Mouse (Mus musculus) kidney, embryonic 15.5 days (tissue): Measurements from ENCODE around the gene Scfd2. TPM values are rescaled to one million over a fixed set of nuclear protein-coding genes. Genes with fewer than 3 reads are reported as not detected.
A peak's percentile ranks its signal among the peaks of the same experiment; 100 is the strongest.

Source experiments
- ATAC-seq: fragments of 200-750 bp; cut with Nextera tagmentation; replicated peaks from 2 replicates; pipeline ENCODE4 v1.8.0; 2017; ENCODE audit warnings: moderate TSS enrichment; ENCODE audit not compliant: low FRiP score
- H3K27ac ChIP-seq: fragments of 300-500 bp; sonication (generic); 2 replicates; pipeline ENCODE4 v1.5.1; 2015; ENCODE audit warnings: mild to moderate bottlenecking, inconsistent platforms
- H3K27me3 ChIP-seq: fragments of 300-500 bp; sonication (generic); 2 replicates; pipeline ENCODE4 v1.6.1; 2015; ENCODE audit warnings: inconsistent platforms
- H3K36me3 ChIP-seq: fragments of 300-500 bp; sonication (generic); 2 replicates; pipeline ENCODE4 v1.6.1; 2015; ENCODE audit warnings: inconsistent platforms
- H3K4me1 ChIP-seq: fragments of 300-500 bp; sonication (generic); 2 replicates; pipeline ENCODE4 v1.6.1; 2015; ENCODE audit warnings: inconsistent platforms
- H3K4me2 ChIP-seq: fragments of 300-500 bp; sonication (generic); 2 replicates; pipeline ENCODE4 v1.6.1; 2015; ENCODE audit warnings: moderate library complexity, mild to moderate bottlenecking, inconsistent platforms
- H3K4me3 ChIP-seq: fragments of 300-500 bp; sonication (generic); replicated peaks from 2 replicates; pipeline ENCODE4 v1.5.1; 2015; ENCODE audit warnings: mild to moderate bottlenecking, inconsistent platforms
- H3K9ac ChIP-seq: fragments of 300-500 bp; sonication (generic); 2 replicates; pipeline ENCODE4 v1.6.1; 2015; ENCODE audit warnings: mild to moderate bottlenecking, inconsistent platforms
- H3K9me3 ChIP-seq: fragments of 300-500 bp; sonication (generic); replicated peaks from 2 replicates; pipeline ENCODE4 v1.6.1; 2016; ENCODE audit warnings: inconsistent platforms
- WGBS: fragments of 180-500 bp; shearing (Covaris S2); methylation state at CpG from one replicate; pipeline ENCODE4 v1.1.7; 2015; ENCODE audit warnings: mixed read lengths; 5-methylcytosine and 5-hydroxymethylcytosine counted together
- polyA plus RNA-seq: library from polyadenylated mRNA; unstranded; fragments of >200 nt; fragmentation: Nextera tagmentation; extraction: Ambion mirVana; gene quantifications from 2 replicates; pipeline ENCODE4 v1.2.1, GENCODE M21; 2015

Gene Scfd2
- polyA plus RNA-seq, 1 experiment from 2014 or later, result 18.3 TPM

- Histone ChIP-seq H3K27ac (no peak overlapping the region), H3K27me3 (no peaks in the 10 kb centered on the region; the same call in 1 of the 2 replicates), H3K9me3 (no peaks in the 10 kb centered on the region), H3K4me2 (no peak overlapping the region), H3K36me3 (no peaks in the 10 kb centered on the region), H3K9ac (no peak overlapping the region), H3K4me1 (peaks cover 9% of the 10 kb centered on the region; the same call in 1 of the 2 replicates), H3K4me3 (no peak overlapping the region)
- ATAC-seq, result no peak
- 30% methylated on average over 8 of the region's 8 CpGs for WGBS
Measured at GRCm38 (mm10) chr5:74283545-74283944, 248.0 kb downstream of the Scfd2 start.

GRCm38 (mm10) chr5:74281480-74281879 lies 250.1 kb downstream of the Scfd2 start:
- WGBS, result 72% methylated on average over 8 of the region's 8 CpGs
- H3K4me2 ChIP-seq, result no peak overlapping the region
- H3K4me1 ChIP-seq, result peaks cover 19% of the 10 kb centered on the region
- no peaks in the 10 kb centered on the region for H3K9me3 ChIP-seq
- H3K9ac ChIP-seq, result no peak overlapping the region
- no peaks in the 10 kb centered on the region for H3K36me3 ChIP-seq
- H3K4me3 ChIP-seq, result no peak overlapping the region
- no peaks in the 10 kb centered on the region; the same call in 1 of the 2 replicates for H3K27me3 ChIP-seq
- ATAC-seq, result no peak
- H3K27ac ChIP-seq, result no peak overlapping the region

- ATAC-seq, result no peak
- H3K36me3 ChIP-seq, result no peaks in the 10 kb centered on the region
- WGBS, result 72% methylated on average over 7 of the region's 7 CpGs
Measured at GRCm38 (mm10) chr5:74279673-74280072, 251.9 kb downstream of the Scfd2 start.

GRCm38 (mm10) chr5:74278428-74278827 lies 253.1 kb downstream of the Scfd2 start:
- Histone ChIP-seq H3K9me3 (no peaks in the 10 kb centered on the region), H3K27me3 (no peaks in the 10 kb centered on the region; the same call in 1 of the 2 replicates), H3K36me3 (no peaks in the 10 kb centered on the region), H3K4me3 (no peak overlapping the region), H3K9ac (no peak overlapping the region), H3K4me2 (no peak overlapping the region), H3K27ac (no peak overlapping the region), H3K4me1 (peaks cover 19% of the 10 kb centered on the region)
- 85% methylated on average over 7 of the region's 7 CpGs for WGBS
- no peak for ATAC-seq

More at GRCm38 (mm10) chr5:74279673-74280072, 251.9 kb downstream of the Scfd2 start:
- H3K9me3 ChIP-seq, result no peaks in the 10 kb centered on the region
- H3K4me3 ChIP-seq, result no peak overlapping the region
- no peak overlapping the region for H3K27ac ChIP-seq
- H3K27me3 ChIP-seq, result no peaks in the 10 kb centered on the region; the same call in 1 of the 2 replicates
- no peak overlapping the region for H3K9ac ChIP-seq
- no peak overlapping the region for H3K4me2 ChIP-seq
- H3K4me1 ChIP-seq, result peaks cover 19% of the 10 kb centered on the region

GRCm38 (mm10) chr5:74277712-74278111 lies 253.8 kb downstream of the Scfd2 start:
- H3K36me3 ChIP-seq, result no peaks in the 10 kb centered on the region
- peak overlapping the region; percentile 54 for H3K27ac ChIP-seq
- H3K27me3 ChIP-seq, result no peaks in the 10 kb centered on the region; the same call in 1 of the 2 replicates
- H3K9me3 ChIP-seq, result no peaks in the 10 kb centered on the region
- WGBS, result 2% methylated on average over 3 of the region's 3 CpGs
- no peak overlapping the region for H3K4me3 ChIP-seq
- ATAC-seq, result peak; percentile 77
- H3K9ac ChIP-seq, result no peak overlapping the region
- H3K4me1 ChIP-seq, result peaks cover 19% of the 10 kb centered on the region
- H3K4me2 ChIP-seq, result no peak overlapping the region

GRCm38 (mm10) chr5:74277216-74277615 lies 254.3 kb downstream of the Scfd2 start:
- no peaks in the 10 kb centered on the region for H3K27me3 ChIP-seq
- H3K36me3 ChIP-seq, result no peaks in the 10 kb centered on the region
- H3K9ac ChIP-seq, result no peak overlapping the region
- H3K4me3 ChIP-seq, result no peak overlapping the region
- no peak overlapping the region for H3K4me2 ChIP-seq
- H3K27ac ChIP-seq, result peak overlapping the region; percentile 54
- 76% methylated on average over 5 of the region's 5 CpGs for WGBS
- peak; percentile 74 for ATAC-seq
- peaks cover 19% of the 10 kb centered on the region for H3K4me1 ChIP-seq
- H3K9me3 ChIP-seq, result no peaks in the 10 kb centered on the region

- Histone ChIP-seq H3K4me1 (peaks cover 10% of the 10 kb centered on the region), H3K4me3 (no peak overlapping the region), H3K36me3 (no peaks in the 10 kb centered on the region), H3K4me2 (no peak overlapping the region), H3K27ac (no peak overlapping the region), H3K27me3 (no peaks in the 10 kb centered on the region), H3K9me3 (no peaks in the 10 kb centered on the region), H3K9ac (no peak overlapping the region)
- no peak for ATAC-seq
- WGBS, result 83% methylated on average over 3 of the region's 3 CpGs
Measured at GRCm38 (mm10) chr5:74273313-74273712, 258.2 kb downstream of the Scfd2 start.

- no peak for ATAC-seq
- H3K27me3 ChIP-seq, result no peaks in the 10 kb centered on the region
- H3K9ac ChIP-seq, result no peak overlapping the region
- H3K4me3 ChIP-seq, result no peak overlapping the region
- no peaks in the 10 kb centered on the region for H3K36me3 ChIP-seq
- 57% methylated on average over 5 of the region's 5 CpGs for WGBS
- H3K27ac ChIP-seq, result 0 out of 2 replicates have a peak overlapping the region, but pooled peaks have one; percentile 58
- no peak overlapping the region for H3K4me2 ChIP-seq
- H3K4me1 ChIP-seq, result peaks cover 23% of the 10 kb centered on the region
- H3K9me3 ChIP-seq, result no peaks in the 10 kb centered on the region
Measured at GRCm38 (mm10) chr5:74267736-74268369, 263.7 kb downstream of the Scfd2 start.

GRCm38 (mm10) chr5:74267196-74267595 lies 264.4 kb downstream of the Scfd2 start:
- Histone ChIP-seq H3K9ac (no peak overlapping the region), H3K9me3 (no peaks in the 10 kb centered on the region), H3K27me3 (no peaks in the 10 kb centered on the region), H3K27ac (0 out of 2 replicates have a peak overlapping the region, but pooled peaks have one; percentile 10), H3K36me3 (no peaks in the 10 kb centered on the region), H3K4me2 (no peak overlapping the region), H3K4me1 (peaks cover 23% of the 10 kb centered on the region), H3K4me3 (no peak overlapping the region)
- no peak for ATAC-seq
- WGBS, result 85% methylated on average over 1 of the region's 1 CpGs

- Histone ChIP-seq H3K4me2 (no peak overlapping the region), H3K4me3 (no peak overlapping the region), H3K27ac (peak overlapping the region; percentile 65; the same call in 1 of the 2 replicates), H3K27me3 (no peaks in the 10 kb centered on the region), H3K36me3 (no peaks in the 10 kb centered on the region), H3K4me1 (peaks cover 23% of the 10 kb centered on the region), H3K9ac (no peak overlapping the region), H3K9me3 (no peaks in the 10 kb centered on the region)
- no peak for ATAC-seq
- WGBS, result 61% methylated on average over 5 of the region's 5 CpGs
Measured at GRCm38 (mm10) chr5:74266476-74266819, 265.1 kb downstream of the Scfd2 start.

- H3K9ac ChIP-seq, result no peak overlapping the region
- no peak overlapping the region for H3K4me2 ChIP-seq
- no peaks in the 10 kb centered on the region for H3K9me3 ChIP-seq
- no peak for ATAC-seq
- H3K36me3 ChIP-seq, result no peaks in the 10 kb centered on the region
- no peak overlapping the region for H3K4me3 ChIP-seq
- H3K27ac ChIP-seq, result peak overlapping the region; percentile 65
- peaks cover 27% of the 10 kb centered on the region for H3K4me1 ChIP-seq
- H3K27me3 ChIP-seq, result no peaks in the 10 kb centered on the region
- WGBS, result 56% methylated on average over 13 of the region's 13 CpGs
Measured at GRCm38 (mm10) chr5:74265601-74266475, 265.7 kb downstream of the Scfd2 start.

- Histone ChIP-seq H3K4me2 (no peak overlapping the region), H3K4me1 (peaks cover 34% of the 10 kb centered on the region), H3K9ac (no peak overlapping the region), H3K9me3 (no peaks in the 10 kb centered on the region), H3K27ac (peak overlapping the region; percentile 65; the same call in 1 of the 2 replicates), H3K36me3 (no peaks in the 10 kb centered on the region), H3K4me3 (no peak overlapping the region), H3K27me3 (no peaks in the 10 kb centered on the region)
- WGBS, result 67% methylated on average over 6 of the region's 6 CpGs
- no peak for ATAC-seq
Measured at GRCm38 (mm10) chr5:74265151-74265550, 266.4 kb downstream of the Scfd2 start.
